ENCODE assay signal across 8 mouse cellular contexts in the genomic region with DNA sequence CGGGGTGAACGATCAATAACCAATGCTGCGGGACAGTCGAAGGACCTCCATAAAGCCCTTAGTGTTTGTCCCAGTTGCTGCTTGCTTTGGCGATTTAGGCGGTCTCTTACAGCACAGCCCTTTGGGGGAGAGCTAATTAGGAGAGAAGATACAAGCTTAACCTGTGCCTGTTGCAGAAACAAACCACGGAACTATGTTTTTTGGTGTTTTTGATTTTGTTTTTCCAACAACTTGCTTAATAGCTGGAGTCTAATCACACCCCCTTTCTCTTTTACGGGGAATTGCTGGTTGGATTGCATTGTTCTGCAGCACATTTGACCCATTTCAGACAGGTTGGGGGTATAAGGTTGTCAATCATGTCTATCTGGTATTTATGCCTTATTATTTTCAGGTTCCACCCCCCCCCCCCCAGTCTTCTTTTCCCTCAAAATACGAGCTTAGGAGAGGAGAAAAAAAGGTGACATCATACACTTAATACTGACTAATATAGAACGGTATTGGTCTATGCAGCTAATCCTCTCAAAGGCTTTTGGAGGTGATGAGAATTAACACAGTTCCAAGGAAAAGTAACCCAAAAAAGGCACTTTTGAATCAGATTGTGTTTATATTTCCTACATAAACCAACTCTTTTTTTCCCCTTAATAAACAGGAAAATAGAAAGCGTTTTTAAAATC. TPM values are rescaled to one million over a fixed set of nuclear protein-coding genes. Genes with fewer than 3 reads are reported as not detected.
DNase-seq lines count a peak whose midpoint lies in the region; ATAC-seq and TF ChIP-seq lines count a peak whose summit lies in the region.

No protein-coding gene starts in this region.

- H3K4me1 ChIP-seq in lung, adult 2 months (ENCODE audit: control insufficient read depth, insufficient read depth, low read length), result peaks cover 9% of the 10 kb centered on the region; the same call in 1 of the 2 replicates
- no peaks in the 10 kb centered on the region for H3K4me1 ChIP-seq in embryonic facial prominence, embryonic 11.5 days (ENCODE audit: control insufficient read depth, insufficient read depth, low read length)
- H3K4me1 ChIP-seq in hindbrain, postnatal 0 days (ENCODE audit: insufficient read depth, low read length), result 0 out of 2 replicates have a peak, but pooled peaks cover 5% of the 10 kb centered on the region

- no peaks in the 10 kb centered on the region for H3K79me2 ChIP-seq in myocyte (ENCODE audit: control insufficient read depth, insufficient read depth)

- no peak overlapping the region for H3ac ChIP-seq in myocyte (ENCODE audit: control insufficient read depth, insufficient read length)

- H3K9me3 ChIP-seq in embryonic facial prominence, embryonic 11.5 days (replicated peaks; ENCODE audit: control insufficient read depth, low read length), result no peaks in the 10 kb centered on the region
- H3K9me3 ChIP-seq in hindbrain, postnatal 0 days (ENCODE audit: low read length), result no peaks in the 10 kb centered on the region

- H3K36me3 ChIP-seq in embryonic facial prominence, embryonic 11.5 days (replicated peaks; ENCODE audit: control insufficient read depth, insufficient read depth, low read depth, low read length), result no peaks in the 10 kb centered on the region
- no peaks in the 10 kb centered on the region for H3K36me3 ChIP-seq in hindbrain, postnatal 0 days (ENCODE audit: insufficient read depth, low read length)
- no peaks in the 10 kb centered on the region for H3K36me3 ChIP-seq in myocyte (ENCODE audit: control insufficient read depth, insufficient read depth)

- H3K27me3 ChIP-seq in embryonic facial prominence, embryonic 11.5 days (ENCODE audit: control insufficient read depth, insufficient read depth, low read length), result no peaks in the 10 kb centered on the region
- H3K27me3 ChIP-seq in hindbrain, postnatal 0 days (ENCODE audit: insufficient read depth, low read length), result no peaks in the 10 kb centered on the region
- peaks cover 14% of the 10 kb centered on the region for H3K27me3 ChIP-seq in myocyte (ENCODE audit: control insufficient read depth, insufficient read depth, insufficient read length)

- TF ChIP-seq POLR2A in lung, adult 2 months (IDR thresholded peaks at IDR 0.05; ENCODE audit: borderline replicate concordance, extremely low read depth, low read depth, low read length), result no peak
- TF ChIP-seq POLR2A in myocyte (IDR thresholded peaks at IDR 0.05; ENCODE audit: insufficient read length, low read depth), result no peak

- no peak for ATAC-seq in embryonic facial prominence, embryonic 11.5 days (replicated peaks; ENCODE audit: insufficient number of reproducible peaks, low FRiP score, low TSS enrichment, low read depth)
- no peak for ATAC-seq in hindbrain, postnatal 0 days

- H3K4me2 ChIP-seq in embryonic facial prominence, embryonic 11.5 days (ENCODE audit: low read depth, low read length), result peak overlapping the region; percentile 93
- peak overlapping the region; percentile 69 for H3K4me2 ChIP-seq in hindbrain, postnatal 0 days (ENCODE audit: low read depth, low read length)
- H3K4me2 ChIP-seq in myocyte (ENCODE audit: low read depth), result peak overlapping the region; percentile 89

- TF ChIP-seq CTCF in lung, adult 2 months (IDR thresholded peaks at IDR 0.05; ENCODE audit: insufficient read depth, low read length), result no peak
- peak; percentile 25; the same call in 1 of the 2 replicates for TF ChIP-seq CTCF in hindbrain, postnatal 0 days (IDR thresholded peaks at IDR 0.05; ENCODE audit: low read depth)

- WGBS in lung, adult 2 months, result 10% methylated on average over 11 of the region's 11 CpGs
- 9% methylated on average over 11 of the region's 11 CpGs for WGBS in embryonic facial prominence, embryonic 11.5 days
- 9% methylated on average over 11 of the region's 11 CpGs for WGBS in hindbrain, postnatal 0 days

- peak overlapping the region; percentile 77 for H3K4me3 ChIP-seq in lung, adult 2 months (replicated peaks; ENCODE audit: extremely low read depth, low read depth, low read length)
- H3K4me3 ChIP-seq in embryonic facial prominence, embryonic 11.5 days (ENCODE audit: low read depth, low read length), result peak overlapping the region; percentile 88
- peak overlapping the region; percentile 77 for H3K4me3 ChIP-seq in hindbrain, postnatal 0 days (ENCODE audit: low read length)
- H3K4me3 ChIP-seq in myocyte, result peak overlapping the region; percentile 29

- no peak for DNase-seq in lung, adult 2 months
- no peak for DNase-seq in lung, postnatal 36 days
- peak; percentile 36 for DNase-seq in embryonic facial prominence, embryonic 11.5 days (ENCODE audit: low spot score)
- peak; percentile 62 for DNase-seq in hindbrain, postnatal 0 days (ENCODE audit: low spot score)
- no peak for DNase-seq in thymus, adult 18-20 months
- no peak for DNase-seq in spleen, adult 12 weeks (ENCODE audit: low spot score)
- DNase-seq in adrenal gland, postnatal 36 days, result no peak

- peak overlapping the region; percentile 85 for H3K9ac ChIP-seq in embryonic facial prominence, embryonic 11.5 days (replicated peaks; ENCODE audit: low read length)
- H3K9ac ChIP-seq in hindbrain, postnatal 0 days (replicated peaks; ENCODE audit: low read length), result peak overlapping the region; percentile 97

- peak overlapping the region; percentile 83; the same call in 1 of the 2 replicates for H3K27ac ChIP-seq in embryonic facial prominence, embryonic 11.5 days (replicated peaks; ENCODE audit: low read depth, low read length)
- H3K27ac ChIP-seq in hindbrain, postnatal 0 days, result peak overlapping the region; percentile 98

TF ChIP-seq in myocyte, 11 proteins besides CTCF, POLR2A, EP300 and RAD21:
- no peak for TF ChIP-seq USF1 (IDR thresholded peaks at IDR 0.05; ENCODE audit: low read depth)
- TF ChIP-seq MYOD1 (IDR thresholded peaks at IDR 0.05; ENCODE audit: control insufficient read depth in 1 of 3, insufficient read length in 2 of 3, low read depth in 2 of 3), result no peak
- no peak for TF ChIP-seq CEBPB (IDR thresholded peaks at IDR 0.05; ENCODE audit: insufficient read depth, poor library complexity, severe bottlenecking)
- TF ChIP-seq MYOG (IDR thresholded peaks at IDR 0.05; ENCODE audit: control insufficient read depth in 1 of 3, insufficient read depth in 1 of 3, insufficient read length in 2 of 3, low read depth in 2 of 3), result no peak
- TF ChIP-seq TCF3 (IDR thresholded peaks at IDR 0.05; ENCODE audit: insufficient read length, low read depth), result no peak
- no peak for TF ChIP-seq REST (IDR thresholded peaks at IDR 0.05; ENCODE audit: insufficient read depth, insufficient read length)
- TF ChIP-seq E2F4 (IDR thresholded peaks at IDR 0.05; ENCODE audit: insufficient read depth), result no peak
- no peak for TF ChIP-seq SRF (IDR thresholded peaks at IDR 0.05; ENCODE audit: control insufficient read depth, insufficient read length, low read depth)
- no peak for TF ChIP-seq TCF12 (IDR thresholded peaks at IDR 0.05; ENCODE audit: insufficient read depth, poor library complexity, severe bottlenecking)
- TF ChIP-seq MAX (IDR thresholded peaks at IDR 0.05; ENCODE audit: low read depth), result no peak

RNA-seq across cellular contexts. Expression of a gene that starts 1.0 kb away (rescaled TPM):
- polyA plus RNA-seq in lung, adult 2 months (2012; rRNA removed), result 6.4 and 7.4 TPM in 2 replicates
- 19.3 and 22.8 TPM in 2 replicates for polyA plus RNA-seq in embryonic facial prominence, embryonic 11.5 days (2014; fragmentation: Nextera tagmentation; extraction: Ambion mirVana)
- total RNA-seq in hindbrain, postnatal 0 days (2014; rRNA removed), result 40.9 and 54.2 TPM in 2 replicates
- 33.6 and 33.7 TPM in 2 replicates for polyA plus RNA-seq in hindbrain, postnatal 0 days (2015; fragmentation: Nextera tagmentation; extraction: Ambion mirVana)
- 1.2 TPM for polyA plus RNA-seq in myocyte (2012; fragmentation: generic; extraction: Trizol)
- total RNA-seq in adrenal gland, postnatal 36 days (2021), result 10 to 100 TPM; 15.0 to 18.0 TPM

RNA-seq across cellular contexts. Expression of a gene that starts 1.6 kb away (rescaled TPM):
- 3.8 and 6.7 TPM in 2 replicates for polyA plus RNA-seq in lung, adult 2 months (2012; rRNA removed)
- 4.4 and 5.4 TPM in 2 replicates for polyA plus RNA-seq in embryonic facial prominence, embryonic 11.5 days (2014; fragmentation: Nextera tagmentation; extraction: Ambion mirVana)
- 61.4 and 72.2 TPM in 2 replicates for total RNA-seq in hindbrain, postnatal 0 days (2014; rRNA removed)
- 14.1 and 15.7 TPM in 2 replicates for polyA plus RNA-seq in hindbrain, postnatal 0 days (2015; fragmentation: Nextera tagmentation; extraction: Ambion mirVana)
- polyA plus RNA-seq in myocyte (2012; fragmentation: generic; extraction: Trizol), result 0.18 TPM
- total RNA-seq in adrenal gland, postnatal 36 days (2021), result 1 to 10 TPM in 1 of 2 experiments, under 1 TPM in 1; 0.82 to 1.0 TPM

Comparison
In these comparisons a context has a peak if more than half of its experiments do, and no peak if none do; other contexts are left out.
1. DNase-seq: peak in embryonic facial prominence, embryonic 11.5 days (single experiment) and hindbrain, postnatal 0 days (single experiment); none in lung, adult 2 months (single experiment), lung, postnatal 36 days (single experiment), thymus, adult 18-20 months (0 of 2), spleen, adult 12 weeks (single experiment) and adrenal gland, postnatal 36 days (0 of 2).
2. H3K4me3 ChIP-seq: peak in every context shown above with its lines; median percentile 88 in embryonic facial prominence, embryonic 11.5 days; 77 in lung, adult 2 months; 77 in hindbrain, postnatal 0 days; 29 in myocyte.
3. Peak in every context shown above with its lines, with median percentiles within 50 percentile points of each other: H3K4me2 ChIP-seq.